Mouse (Mus musculus): ENCODE measurements around the gene Nif3l1.
A peak's percentile ranks its signal among the peaks of the same experiment; 100 is the strongest.

Gene Nif3l1

DNA sequence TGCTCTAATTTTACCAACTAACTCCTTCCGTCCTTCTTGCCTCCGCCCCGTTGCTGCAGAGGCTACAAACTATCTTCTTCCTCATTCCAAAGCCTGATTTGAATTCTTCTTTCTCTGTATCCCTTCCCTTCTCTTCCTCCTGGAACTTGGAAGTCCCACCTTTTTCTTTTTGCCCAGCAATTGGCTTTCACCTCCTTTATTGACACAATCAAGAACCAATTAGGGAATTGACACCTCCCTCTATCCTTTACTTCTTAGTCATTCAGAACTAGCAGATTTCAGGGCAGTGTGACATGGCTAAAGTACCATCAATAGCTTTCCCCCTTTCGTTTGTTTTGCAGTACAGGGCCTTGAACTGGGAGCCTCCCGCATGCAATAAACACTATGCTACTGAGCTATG lies 13.2 kb downstream of the Nif3l1 start:
- DNase-seq (ENCODE audit: low spot score), result peak; percentile 17

- DNase-seq (ENCODE audit: low spot score), result no peak
These were observed 13.9 kb downstream of the Nif3l1 start for GRCm38 (mm10) chr1:58458867-58459266.

DNA sequence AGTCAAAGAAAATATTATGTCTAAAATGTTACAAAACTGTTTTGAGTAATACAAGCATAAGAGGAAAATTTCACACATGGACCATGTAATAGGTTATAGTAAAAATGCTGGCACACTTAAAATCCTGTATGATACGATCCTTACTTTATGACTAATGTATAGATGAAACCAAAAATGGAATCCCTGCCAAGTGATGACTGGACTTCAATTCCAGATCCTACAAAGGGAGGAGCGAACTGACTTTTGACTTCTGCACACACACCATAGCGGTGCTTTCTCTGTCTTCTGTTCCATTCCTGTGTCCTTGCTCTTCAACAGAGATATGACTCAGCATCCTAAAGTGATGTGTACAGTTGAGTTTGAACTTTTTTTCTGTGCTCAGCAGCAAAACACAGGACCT lies 15.6 kb downstream of the Nif3l1 start:
- no peak for DNase-seq (ENCODE audit: low spot score)

DNA sequence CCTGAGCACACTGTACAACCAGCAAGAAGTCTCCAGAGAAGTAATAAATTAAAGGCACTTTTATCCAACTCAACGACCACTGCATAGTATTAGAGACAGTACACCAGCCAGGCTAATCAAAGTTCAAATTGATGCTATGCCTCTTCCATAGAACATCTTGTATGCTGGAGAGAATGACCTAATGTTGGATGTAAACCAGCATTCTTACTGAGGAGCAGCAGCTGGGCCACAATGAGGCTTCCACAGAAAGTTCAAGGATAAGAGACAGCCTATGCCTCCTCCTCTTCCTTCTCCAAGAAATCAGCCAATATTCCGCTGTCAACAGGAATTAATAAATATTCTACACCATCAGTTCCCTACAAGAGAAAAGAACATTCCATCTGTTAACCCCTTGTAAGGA lies 19.0 kb downstream of the Nif3l1 start:
- DNase-seq (ENCODE audit: low spot score), result no peak

DNA sequence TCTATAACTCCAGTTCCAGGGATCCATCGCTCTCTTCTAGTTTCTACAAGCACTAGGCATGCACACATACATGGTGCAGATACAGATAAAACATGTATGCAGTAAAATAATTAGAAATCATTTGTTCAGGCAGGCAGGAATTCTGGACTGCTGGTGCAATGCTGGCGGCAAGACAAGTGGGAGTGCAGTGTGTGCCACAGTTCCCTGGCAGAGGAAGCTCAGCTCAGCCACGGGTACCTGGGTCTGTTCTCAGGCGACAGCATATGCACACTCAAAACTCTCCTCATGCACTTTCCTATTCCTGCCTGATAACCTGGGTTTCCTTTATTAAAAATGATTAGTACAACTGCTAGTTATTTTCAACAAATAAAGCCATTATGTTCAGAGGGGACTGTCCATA lies 20.1 kb downstream of the Nif3l1 start:
- DNase-seq (ENCODE audit: low spot score), result no peak

DNA sequence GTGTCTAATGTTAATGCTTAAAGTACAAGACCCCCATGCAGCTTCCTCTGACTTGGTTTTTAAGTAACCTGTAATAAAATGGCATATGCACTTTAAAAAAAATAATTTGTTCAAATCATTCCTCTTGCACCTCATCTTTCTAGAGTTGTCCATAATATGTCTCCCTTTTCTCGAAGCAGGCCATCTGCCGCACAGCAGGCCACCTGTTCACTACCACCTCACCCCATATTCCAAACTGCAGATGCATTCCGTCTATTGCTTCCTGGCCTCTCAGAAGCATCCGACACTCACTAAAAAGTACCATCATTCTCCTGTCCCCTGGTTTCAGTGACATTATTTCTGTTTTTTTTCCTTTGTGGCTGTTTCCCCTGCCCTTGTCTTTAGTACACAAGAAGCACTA lies 20.6 kb downstream of the Nif3l1 start:
- no peak for DNase-seq (ENCODE audit: low spot score)

- DNase-seq (ENCODE audit: low spot score), result no peak
These were observed 30.7 kb downstream of the Nif3l1 start for GRCm38 (mm10) chr1:58475662-58476061.

DNA sequence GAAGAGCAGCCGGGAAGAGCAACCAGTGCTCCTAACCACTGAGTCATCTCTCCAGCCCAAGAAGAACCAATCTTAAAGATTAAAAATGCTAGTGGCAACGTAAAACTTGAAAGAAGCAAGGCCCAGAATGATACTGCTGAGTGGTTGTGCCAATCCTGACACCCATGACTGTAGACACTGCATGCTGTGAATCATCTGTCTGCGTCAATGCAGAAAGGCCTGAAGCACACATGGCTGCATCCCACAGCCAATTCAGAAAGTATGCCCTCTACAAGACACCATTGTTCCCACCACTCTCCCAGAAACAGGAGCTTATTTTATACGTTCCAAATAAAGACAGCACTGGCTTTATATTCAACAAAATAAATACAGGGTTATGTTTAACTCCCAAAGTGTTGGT lies 37.7 kb downstream of the Nif3l1 start:
- no peak for DNase-seq (ENCODE audit: low spot score)

DNA sequence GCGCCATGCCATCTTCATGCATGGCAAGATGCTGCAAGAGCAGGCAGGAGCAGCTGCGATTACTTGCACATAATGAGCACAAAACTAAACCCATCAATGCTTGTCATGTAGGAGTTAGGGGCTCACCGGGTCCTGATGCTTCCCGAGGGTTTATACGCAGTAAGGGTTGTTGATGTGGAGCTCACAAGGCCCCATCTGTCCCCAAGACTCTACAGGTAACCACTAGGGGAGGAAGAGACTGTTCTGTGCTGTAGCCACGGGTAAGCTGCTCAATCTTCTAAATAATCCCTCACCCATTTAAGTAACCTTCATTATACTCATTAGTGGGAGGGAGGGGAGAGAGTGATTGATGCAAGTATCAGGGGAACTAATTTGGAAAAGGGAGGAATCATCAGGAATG lies 50.7 kb downstream of the Nif3l1 start:
- DNase-seq (ENCODE audit: low spot score), result no peak

DNA sequence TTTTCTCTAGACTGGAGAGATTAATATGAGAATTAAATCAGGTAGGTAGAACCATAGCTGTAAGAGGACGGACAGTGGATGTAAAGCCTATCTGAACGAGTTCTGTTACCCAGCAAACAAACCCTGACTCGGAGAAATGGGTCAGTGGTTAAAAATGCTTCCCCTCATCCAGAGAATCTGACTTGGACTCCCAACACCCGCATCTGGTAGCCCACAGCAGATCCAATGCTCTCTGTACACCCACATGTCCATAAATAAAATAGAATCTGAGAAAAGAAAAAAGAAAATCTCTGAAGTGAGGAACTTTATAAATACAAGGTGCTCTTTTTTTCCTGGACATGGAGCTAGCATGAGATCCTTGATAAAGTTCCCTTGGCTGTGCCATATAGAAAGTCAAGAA lies 52.7 kb downstream of the Nif3l1 start:
- DNase-seq (ENCODE audit: low spot score), result no peak

- DNase-seq (ENCODE audit: low spot score), result no peak
These were observed 53.8 kb downstream of the Nif3l1 start for GRCm38 (mm10) chr1:58498758-58499157.

- DNase-seq (ENCODE audit: low spot score), result no peak
These were observed 58.2 kb downstream of the Nif3l1 start for GRCm38 (mm10) chr1:58503134-58503533.

DNA sequence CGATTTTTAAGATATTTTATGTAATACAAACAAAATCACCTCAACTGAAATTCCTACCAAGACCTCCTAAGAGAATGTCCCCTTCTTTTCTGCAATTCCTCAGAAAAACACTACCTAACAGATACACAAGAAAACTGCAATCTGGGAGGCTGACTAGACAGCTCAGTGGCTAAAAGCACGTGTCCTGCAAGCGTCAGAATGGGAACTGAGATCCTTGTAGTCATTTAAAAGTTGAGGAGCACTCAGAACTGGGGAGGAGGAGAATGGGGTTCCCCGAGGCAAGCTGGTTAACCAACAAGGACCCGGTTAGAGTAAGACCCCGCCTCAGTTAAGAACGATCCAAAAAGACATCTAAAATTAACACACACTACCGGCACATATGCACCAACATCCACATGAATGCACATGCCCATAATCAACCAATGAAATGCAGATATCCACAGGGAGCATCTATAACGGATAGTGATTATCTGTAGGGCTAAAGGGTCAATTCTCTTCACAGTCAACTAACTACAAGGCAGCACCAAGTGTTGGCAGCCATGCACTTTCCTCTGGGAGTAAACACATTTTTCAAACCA lies 58.9 kb downstream of the Nif3l1 start:
- DNase-seq (ENCODE audit: low spot score), result no peak

DNA sequence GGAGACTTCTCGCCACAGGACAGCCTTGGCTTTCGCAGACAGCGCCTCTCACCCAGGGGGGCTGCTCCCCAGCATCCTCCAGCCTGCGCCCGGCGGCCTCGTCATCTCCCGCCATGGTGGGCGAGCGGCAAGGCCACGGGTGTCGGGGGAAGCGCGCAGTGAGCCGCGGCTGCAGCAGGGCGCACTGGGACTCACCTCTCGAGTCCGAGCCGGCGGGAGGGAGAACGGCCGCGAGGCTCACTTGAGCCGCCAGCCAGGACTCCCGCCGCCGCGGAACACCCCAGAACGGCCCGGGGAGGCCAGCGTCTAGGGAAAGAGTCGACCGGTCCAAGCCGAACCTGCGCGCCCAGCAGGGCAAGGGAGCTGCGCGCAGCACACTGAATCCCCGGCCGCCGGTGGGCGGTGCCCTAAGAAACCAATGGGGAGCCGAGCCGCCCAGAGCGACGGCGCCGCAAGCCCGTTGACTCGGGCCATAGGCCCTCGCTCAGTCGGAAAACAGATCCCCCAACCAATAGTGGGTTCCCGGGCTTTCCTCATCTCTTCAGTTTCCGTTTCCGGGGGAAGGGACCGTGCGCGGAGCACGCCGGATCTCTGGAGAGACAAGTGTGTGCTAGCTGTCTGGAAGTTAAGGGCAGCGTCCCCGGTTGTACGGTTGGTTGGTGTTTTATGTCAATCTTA lies 59.8 kb downstream of the Nif3l1 start, which contains the start of gene Orc2:
Orc2 (minus strand) TSS at position 533 of the 678 bp plus-strand sequence.
- DNase-seq (ENCODE audit: low spot score), result peak; percentile 93

DNA sequence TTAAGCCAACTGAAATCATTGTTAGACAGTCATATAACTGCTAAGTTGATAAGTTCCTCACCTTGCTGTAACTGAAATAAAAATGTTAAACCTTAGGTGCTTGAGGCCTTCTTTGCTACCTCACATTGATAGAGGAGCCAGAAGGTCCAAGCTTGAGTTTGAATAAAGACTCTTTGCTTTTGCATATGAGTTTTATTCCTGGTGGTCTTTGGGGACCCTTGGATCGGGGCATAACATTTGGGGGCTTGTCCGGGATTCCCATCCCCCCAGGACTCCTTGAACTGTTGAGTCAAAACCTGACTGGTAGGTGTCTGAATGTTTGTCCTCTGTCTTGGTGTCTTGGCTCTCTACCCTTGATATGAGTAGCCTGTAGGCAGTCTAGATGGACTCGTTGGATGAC lies 62.3 kb downstream of the Nif3l1 start:
- DNase-seq (ENCODE audit: low spot score), result no peak

Data from lung, postnatal 25 days (tissue).